Mouse (Mus musculus): ENCODE results near the gene Trarg1. TPM values are rescaled to one million over a fixed set of nuclear protein-coding genes. Genes with fewer than 3 reads are reported as not detected.

Gene Trarg1
- total RNA-seq, 1 experiment from 2014 or later = not detected

GRCm38 (mm10) chr11:76742511-76742910, 62.9 kb downstream of the Trarg1 start:
- ATAC-seq (ENCODE audit: extremely low read depth, insufficient number of reproducible peaks, low FRiP score, poor library complexity, severe bottlenecking) = no peak

GRCm38 (mm10) chr11:76744550-76744949, 64.9 kb downstream of the Trarg1 start:
- no peak for ATAC-seq (ENCODE audit: extremely low read depth, insufficient number of reproducible peaks, low FRiP score, poor library complexity, severe bottlenecking)

GRCm38 (mm10) chr11:76745921-76746320, 66.3 kb downstream of the Trarg1 start:
- no peak for ATAC-seq (ENCODE audit: extremely low read depth, insufficient number of reproducible peaks, low FRiP score, poor library complexity, severe bottlenecking)

Other genes with a start within 250 kb of the Trarg1 start
- 150 and 151 TPM in 2 replicates for gene Abr, start 57.5 kb upstream of the Trarg1 start, total RNA-seq (2017)
- not detected in 2 replicates for gene Bhlha9, start 7.3 kb upstream of the Trarg1 start, total RNA-seq (2017)
- gene Gosr1, start 83.8 kb downstream of the Trarg1 start, total RNA-seq (2017) = 43.6 and 97.4 TPM in 2 replicates
- gene Cpd, start 167.2 kb downstream of the Trarg1 start, total RNA-seq (2017) = 107 and 114 TPM in 2 replicates
- not detected in 2 replicates for gene Tmigd1, start 222.4 kb downstream of the Trarg1 start, total RNA-seq (2017)
- 61.8 and 71.1 TPM in 2 replicates for gene Blmh, start 245.0 kb downstream of the Trarg1 start, total RNA-seq (2017)